Mouse (Mus musculus) R1 (cell line): Measurements from ENCODE around the gene Rtcb.

Source experiments
- DNase-seq: peaks from one replicate; pipeline ENCODE4 v3.0.0-alpha.2; 2018; ENCODE audit warnings: low read depth, low spot score

Rtcb gene

GRCm38 (mm10) chr10:85957464-85957950, at the start of gene Rtcb:
TSS of gene Rtcb (minus strand) at chr10:85957823.
- peak; percentile 94 for DNase-seq

GRCm38 (mm10) chr10:86006455-86006854, 48.8 kb upstream of the Rtcb start:
- peak; percentile 6 for DNase-seq

GRCm38 (mm10) chr10:86000447-86000846, 42.8 kb upstream of the Rtcb start:
- no peak for DNase-seq

GRCm38 (mm10) chr10:85994543-85995104, 37.0 kb upstream of the Rtcb start:
- DNase-seq, result no peak

- no peak for DNase-seq
Observed at GRCm38 (mm10) chr10:85993836-85994235, 36.2 kb upstream of the Rtcb start.

- DNase-seq, result no peak
Observed at GRCm38 (mm10) chr10:85992412-85992811, 34.8 kb upstream of the Rtcb start.

GRCm38 (mm10) chr10:85989412-85990115, 31.9 kb upstream of the Rtcb start:
- no peak for DNase-seq

GRCm38 (mm10) chr10:85972915-85973314, 15.3 kb upstream of the Rtcb start:
- no peak for DNase-seq

- no peak for DNase-seq
Observed at GRCm38 (mm10) chr10:85971826-85972225, 14.2 kb upstream of the Rtcb start.

- no peak for DNase-seq
Observed at GRCm38 (mm10) chr10:85969894-85970620, 12.4 kb upstream of the Rtcb start.

GRCm38 (mm10) chr10:85968731-85969130, 11.1 kb upstream of the Rtcb start:
- no peak for DNase-seq

GRCm38 (mm10) chr10:85968157-85968634, 10.6 kb upstream of the Rtcb start:
- peak; percentile 73 for DNase-seq

- no peak for DNase-seq
Observed at GRCm38 (mm10) chr10:85967411-85968156, 10.0 kb upstream of the Rtcb start.

GRCm38 (mm10) chr10:85966476-85966875, 8.9 kb upstream of the Rtcb start:
- DNase-seq, result no peak

GRCm38 (mm10) chr10:85964316-85964715, 6.7 kb upstream of the Rtcb start:
- DNase-seq, result no peak

GRCm38 (mm10) chr10:85962897-85963296, 5.3 kb upstream of the Rtcb start:
- DNase-seq, result no peak

GRCm38 (mm10) chr10:85956871-85957419, 678 bp downstream of the Rtcb start:
- no peak for DNase-seq

- DNase-seq, result no peak
Observed at GRCm38 (mm10) chr10:85954429-85954828, 3.2 kb downstream of the Rtcb start.

GRCm38 (mm10) chr10:85953401-85953800, 4.2 kb downstream of the Rtcb start:
- DNase-seq, result no peak

GRCm38 (mm10) chr10:85951765-85952443, 5.7 kb downstream of the Rtcb start:
- DNase-seq, result no peak
